Mouse (Mus musculus): ENCODE measurements around the gene Smn1. TPM values are rescaled to one million over a fixed set of nuclear protein-coding genes. Genes with fewer than 3 reads are reported as not detected.

The Smn1 gene
- polyA plus RNA-seq (2016; fragmentation: Nextera tagmentation; extraction: Ambion mirVana): 55.0 and 59.5 TPM in 2 replicates

- ATAC-seq (ENCODE audit: insufficient number of reproducible peaks, insufficient read depth, low FRiP score, low TSS enrichment, low read depth): peak; percentile 82
- H3K27me3 ChIP-seq: no peaks in the 10 kb centered on the region
- peak within 1 kb of the TSS; percentile 94 for H3K4me3 ChIP-seq (replicated peaks)
- H3K36me3 ChIP-seq: peaks cover 30% of the 10 kb centered on the region
- peak within 1 kb of the TSS; percentile 81 for H3K9ac ChIP-seq (replicated peaks)
- 4% methylated on average over 42 of the region's 42 CpGs for WGBS
- H3K4me1 ChIP-seq (replicated peaks): peaks cover 7% of the 10 kb centered on the region
- no peaks in the 10 kb centered on the region for H3K9me3 ChIP-seq
- peak within 1 kb of the TSS; percentile 78 for H3K4me2 ChIP-seq
- H3K27ac ChIP-seq: peak within 1 kb of the TSS; percentile 45; the same call in 1 of the 2 replicates
Measured at GRCm38 (mm10) chr13:100124423-100125257, at the start of gene Smn1. Gene Smn1 (plus strand): TSS chr13:100124852.

- Histone ChIP-seq H3K4me3 (replicated peaks) (no peak overlapping the region), H3K4me1 (replicated peaks) (peaks cover 13% of the 10 kb centered on the region), H3K36me3 (peaks cover 48% of the 10 kb centered on the region), H3K9me3 (no peaks in the 10 kb centered on the region), H3K9ac (replicated peaks) (no peak overlapping the region), H3K4me2 (no peak overlapping the region), H3K27ac (no peak overlapping the region), H3K27me3 (no peaks in the 10 kb centered on the region)
- ATAC-seq (ENCODE audit: insufficient number of reproducible peaks, insufficient read depth, low FRiP score, low TSS enrichment, low read depth): no peak
- 91% methylated on average over 6 of the region's 6 CpGs for WGBS
Measured at GRCm38 (mm10) chr13:100098808-100099207, 25.8 kb upstream of the Smn1 start.

- H3K4me2 ChIP-seq: peak overlapping the region; percentile 79
- no peaks in the 10 kb centered on the region for H3K9me3 ChIP-seq
- WGBS: 9% methylated on average over 15 of the region's 15 CpGs
- peak overlapping the region; percentile 84 for H3K27ac ChIP-seq
- no peak for ATAC-seq (ENCODE audit: insufficient number of reproducible peaks, insufficient read depth, low FRiP score, low TSS enrichment, low read depth)
- H3K4me1 ChIP-seq (replicated peaks): peaks cover 13% of the 10 kb centered on the region
- peak overlapping the region; percentile 98 for H3K4me3 ChIP-seq (replicated peaks)
- peaks cover 7% of the 10 kb centered on the region; the same call in 1 of the 2 replicates for H3K36me3 ChIP-seq
- H3K9ac ChIP-seq (replicated peaks): peak overlapping the region; percentile 81
- H3K27me3 ChIP-seq: no peaks in the 10 kb centered on the region
Measured at GRCm38 (mm10) chr13:100103052-100103658, 21.5 kb upstream of the Smn1 start.

GRCm38 (mm10) chr13:100103748-100104254 lies 20.9 kb upstream of the Smn1 start, which contains the start of gene Bdp1:
Gene Bdp1 (minus strand): TSS chr13:100104070.
- Histone ChIP-seq H3K27me3 (no peaks in the 10 kb centered on the region), H3K4me3 (replicated peaks) (peak within 1 kb of the TSS; percentile 98), H3K27ac (peak within 1 kb of the TSS; percentile 84), H3K9ac (replicated peaks) (peak within 1 kb of the TSS; percentile 81), H3K4me2 (peak within 1 kb of the TSS; percentile 79), H3K9me3 (no peaks in the 10 kb centered on the region), H3K36me3 (peaks cover 2% of the 10 kb centered on the region; the same call in 1 of the 2 replicates), H3K4me1 (replicated peaks) (peaks cover 14% of the 10 kb centered on the region)
- under 1% methylated on average over 44 of the region's 44 CpGs for WGBS
- ATAC-seq (ENCODE audit: insufficient number of reproducible peaks, insufficient read depth, low FRiP score, low TSS enrichment, low read depth): peak; percentile 63

- H3K4me1 ChIP-seq (replicated peaks): peaks cover 10% of the 10 kb centered on the region
- no peaks in the 10 kb centered on the region for H3K9me3 ChIP-seq
- H3K27me3 ChIP-seq: no peaks in the 10 kb centered on the region
- WGBS: 1% methylated on average over 73 of the region's 76 CpGs
- peaks cover 9% of the 10 kb centered on the region for H3K36me3 ChIP-seq
- peak within 1 kb of the TSS; percentile 83 for H3K9ac ChIP-seq (replicated peaks)
- peak within 1 kb of the TSS; percentile 77 for H3K4me3 ChIP-seq (replicated peaks)
- peak within 1 kb of the TSS; percentile 86 for H3K4me2 ChIP-seq
- peak; percentile 60 for ATAC-seq (ENCODE audit: insufficient number of reproducible peaks, insufficient read depth, low FRiP score, low TSS enrichment, low read depth)
- peak within 1 kb of the TSS; percentile 84 for H3K27ac ChIP-seq
Measured at GRCm38 (mm10) chr13:100107652-100108472, 16.8 kb upstream of the Smn1 start, which contains the start of gene Serf1. Gene Serf1 (plus strand): TSS chr13:100108012.

GRCm38 (mm10) chr13:100112218-100112972 lies 12.3 kb upstream of the Smn1 start:
- Histone ChIP-seq H3K9ac (replicated peaks) (no peak overlapping the region), H3K9me3 (no peaks in the 10 kb centered on the region), H3K27ac (no peak overlapping the region), H3K27me3 (no peaks in the 10 kb centered on the region), H3K4me1 (replicated peaks) (peaks cover 8% of the 10 kb centered on the region; the same call in 1 of the 2 replicates), H3K4me2 (no peak overlapping the region), H3K4me3 (replicated peaks) (no peak overlapping the region), H3K36me3 (peaks cover 42% of the 10 kb centered on the region)
- WGBS: 50% methylated on average over 5 of the region's 5 CpGs
- ATAC-seq (ENCODE audit: insufficient number of reproducible peaks, insufficient read depth, low FRiP score, low TSS enrichment, low read depth): no peak

GRCm38 (mm10) chr13:100123970-100124369 lies 682 bp upstream of the Smn1 start:
- WGBS: 83% methylated on average over 3 of the region's 3 CpGs
- peaks cover 23% of the 10 kb centered on the region for H3K36me3 ChIP-seq

GRCm38 (mm10) chr13:100125258-100125643 lies 599 bp downstream of the Smn1 start:
- Histone ChIP-seq H3K27ac (no peak overlapping the region), H3K4me1 (replicated peaks) (peaks cover 7% of the 10 kb centered on the region), H3K36me3 (peaks cover 34% of the 10 kb centered on the region), H3K27me3 (no peaks in the 10 kb centered on the region), H3K9ac (replicated peaks) (peak overlapping the region; percentile 81), H3K4me3 (replicated peaks) (peak overlapping the region; percentile 94), H3K4me2 (peak overlapping the region; percentile 78), H3K9me3 (no peaks in the 10 kb centered on the region)
- ATAC-seq (ENCODE audit: insufficient number of reproducible peaks, insufficient read depth, low FRiP score, low TSS enrichment, low read depth): no peak; the same call in 1 of the 2 replicates
- WGBS: 4% methylated on average over 10 of the region's 10 CpGs

More at GRCm38 (mm10) chr13:100123970-100124369, 682 bp upstream of the Smn1 start:
- Histone ChIP-seq H3K9ac (replicated peaks) (no peak overlapping the region), H3K4me3 (replicated peaks) (peak overlapping the region; percentile 94), H3K4me1 (replicated peaks) (peaks cover 7% of the 10 kb centered on the region), H3K4me2 (peak overlapping the region; percentile 78), H3K27ac (no peak overlapping the region), H3K9me3 (no peaks in the 10 kb centered on the region), H3K27me3 (no peaks in the 10 kb centered on the region)
- no peak; the same call in 1 of the 2 replicates for ATAC-seq (ENCODE audit: insufficient number of reproducible peaks, insufficient read depth, low FRiP score, low TSS enrichment, low read depth)

GRCm38 (mm10) chr13:100141646-100142314 lies 17.1 kb downstream of the Smn1 start:
- ATAC-seq (ENCODE audit: insufficient number of reproducible peaks, insufficient read depth, low FRiP score, low TSS enrichment, low read depth): no peak
- no peaks in the 10 kb centered on the region for H3K9me3 ChIP-seq
- H3K27me3 ChIP-seq: no peaks in the 10 kb centered on the region
- no peak overlapping the region for H3K27ac ChIP-seq
- H3K36me3 ChIP-seq: peaks cover 24% of the 10 kb centered on the region
- H3K4me3 ChIP-seq (replicated peaks): no peak overlapping the region
- H3K4me1 ChIP-seq (replicated peaks): no peaks in the 10 kb centered on the region
- no peak overlapping the region for H3K9ac ChIP-seq (replicated peaks)
- no peak overlapping the region for H3K4me2 ChIP-seq
- 80% methylated on average over 8 of the region's 8 CpGs for WGBS

- no peak overlapping the region for H3K9ac ChIP-seq (replicated peaks)
- no peak overlapping the region for H3K4me3 ChIP-seq (replicated peaks)
- WGBS: 79% methylated on average over 1 of the region's 1 CpGs
- no peaks in the 10 kb centered on the region for H3K27me3 ChIP-seq
- H3K4me2 ChIP-seq: no peak overlapping the region
- no peaks in the 10 kb centered on the region for H3K9me3 ChIP-seq
- H3K27ac ChIP-seq: no peak overlapping the region
- no peaks in the 10 kb centered on the region for H3K36me3 ChIP-seq
- no peak for ATAC-seq (ENCODE audit: insufficient number of reproducible peaks, insufficient read depth, low FRiP score, low TSS enrichment, low read depth)
- H3K4me1 ChIP-seq (replicated peaks): no peaks in the 10 kb centered on the region
Measured at GRCm38 (mm10) chr13:100152659-100153058, 28.0 kb downstream of the Smn1 start.

Measured in limb, embryonic 12.5 days (tissue).